Mouse (Mus musculus): ENCODE results near the gene Arid3b. TPM values are rescaled to one million over a fixed set of nuclear protein-coding genes. Genes with fewer than 3 reads are reported as not detected.
"Not testable (repeated sequence)": the region's sequence is repeated elsewhere in the genome, so short reads cannot be mapped to it uniquely, and the experiment has no call there.

Gene Arid3b
- 6.2 and 9.1 TPM in 2 replicates for polyA plus RNA-seq (2015; fragmentation: Nextera tagmentation; extraction: Ambion mirVana)

DNA sequence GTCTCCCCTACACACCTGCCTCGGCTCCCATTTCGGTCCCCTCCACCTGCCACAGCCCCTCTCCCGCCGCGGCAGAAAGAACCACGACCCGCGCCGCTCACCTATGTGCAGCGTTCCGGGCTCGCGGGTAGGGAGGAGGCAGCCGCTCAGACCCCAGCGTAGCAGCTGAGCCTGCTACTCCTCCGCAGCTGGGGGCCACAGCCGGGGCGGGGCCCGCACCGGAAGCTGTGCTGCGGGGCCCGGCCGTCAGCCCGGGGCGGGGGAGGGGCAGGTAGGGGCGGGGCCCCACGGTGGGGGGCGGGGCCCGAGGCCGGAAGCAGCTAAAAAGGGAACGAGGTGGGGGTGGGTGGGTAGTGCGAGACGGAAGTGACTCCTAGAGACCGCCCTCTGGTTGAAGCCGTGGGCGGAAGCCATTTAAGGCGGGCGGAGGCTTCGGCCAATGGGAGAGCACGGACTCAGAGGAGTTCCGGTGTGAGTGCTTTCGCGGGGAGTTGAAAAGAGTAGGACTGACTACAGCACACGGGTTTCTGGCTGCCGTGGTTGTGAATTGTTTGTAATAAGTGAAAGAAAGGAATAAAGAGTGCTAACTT is at the start of gene Arid3b:
Gene Arid3b, minus strand, starts transcription at position 213 of the 590 bp plus-strand sequence.
- Histone ChIP-seq H3K27me3 (peaks cover 35% of the 10 kb centered on the region), H3K27ac (peak within 1 kb of the TSS; percentile 75), H3K36me3 (no peaks in the 10 kb centered on the region), H3K9me3 (replicated peaks) (no peaks in the 10 kb centered on the region), H3K4me3 (replicated peaks) (peak within 1 kb of the TSS; percentile 75), H3K9ac (peak within 1 kb of the TSS; percentile 63), H3K4me2 (peak within 1 kb of the TSS; percentile 86), H3K4me1 (peaks cover 41% of the 10 kb centered on the region)
- peak; percentile 99 for ATAC-seq (replicated peaks; ENCODE audit: low FRiP score)
- under 1% methylated on average over 43 of the region's 45 CpGs for WGBS

DNA sequence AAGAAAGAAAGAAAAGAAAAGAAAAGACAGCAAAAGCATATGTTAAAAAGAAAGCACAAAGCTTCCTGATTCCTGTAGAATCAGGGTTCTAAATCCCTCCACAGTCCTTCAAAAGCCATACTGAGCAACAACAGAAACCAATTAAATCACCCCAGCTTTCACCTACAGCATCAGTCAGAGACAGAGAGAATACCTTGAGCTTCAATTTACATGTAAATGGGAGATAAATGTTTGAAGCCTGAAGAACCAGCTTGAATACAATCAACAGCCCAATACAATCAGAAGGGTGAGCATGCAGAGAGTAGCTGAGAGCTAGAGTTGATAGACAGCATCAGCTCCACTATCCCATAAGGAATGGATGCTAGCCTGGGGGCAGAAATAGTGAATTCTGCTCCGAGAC is 46.8 kb upstream of the Arid3b start:
- Histone ChIP-seq H3K4me1 (no peaks in the 10 kb centered on the region), H3K27me3 (0 out of 2 replicates have a peak, but pooled peaks cover 3% of the 10 kb centered on the region), H3K36me3 (no peaks in the 10 kb centered on the region), H3K4me2 (no peak overlapping the region), H3K9ac (no peak overlapping the region), H3K4me3 (replicated peaks) (no peak overlapping the region), H3K9me3 (replicated peaks) (no peaks in the 10 kb centered on the region), H3K27ac (no peak overlapping the region)
- WGBS = 58% methylated on average over 1 of the region's 1 CpGs
- ATAC-seq (replicated peaks; ENCODE audit: low FRiP score) = no peak

DNA sequence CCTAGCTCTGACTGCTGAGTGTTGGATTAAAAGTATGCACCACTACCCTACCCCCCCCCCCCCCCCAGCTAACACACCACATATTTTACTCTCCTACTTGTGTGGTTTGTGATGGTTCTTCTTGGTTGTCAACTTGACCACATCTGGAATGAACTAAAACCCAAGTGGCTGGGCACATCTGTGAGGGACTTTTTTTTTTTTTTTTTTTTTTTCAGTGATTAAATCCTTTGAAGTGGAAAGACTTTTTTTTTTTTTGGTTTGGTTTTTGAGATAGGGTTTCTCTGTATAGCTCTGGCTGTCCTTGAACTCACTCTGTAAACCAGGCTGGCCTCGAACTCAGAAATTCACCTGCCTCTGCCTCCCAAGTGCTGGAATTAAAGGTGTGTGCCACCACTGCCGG is 45.2 kb upstream of the Arid3b start:
- not testable (repeated sequence) for ATAC-seq (replicated peaks; ENCODE audit: low FRiP score); H3K9me3 ChIP-seq (replicated peaks); H3K4me3 ChIP-seq (replicated peaks); H3K36me3 ChIP-seq; H3K4me1 ChIP-seq; H3K4me2 ChIP-seq; H3K27me3 ChIP-seq; H3K9ac ChIP-seq; H3K27ac ChIP-seq
- 91% methylated on average over 2 of the region's 2 CpGs for WGBS

DNA sequence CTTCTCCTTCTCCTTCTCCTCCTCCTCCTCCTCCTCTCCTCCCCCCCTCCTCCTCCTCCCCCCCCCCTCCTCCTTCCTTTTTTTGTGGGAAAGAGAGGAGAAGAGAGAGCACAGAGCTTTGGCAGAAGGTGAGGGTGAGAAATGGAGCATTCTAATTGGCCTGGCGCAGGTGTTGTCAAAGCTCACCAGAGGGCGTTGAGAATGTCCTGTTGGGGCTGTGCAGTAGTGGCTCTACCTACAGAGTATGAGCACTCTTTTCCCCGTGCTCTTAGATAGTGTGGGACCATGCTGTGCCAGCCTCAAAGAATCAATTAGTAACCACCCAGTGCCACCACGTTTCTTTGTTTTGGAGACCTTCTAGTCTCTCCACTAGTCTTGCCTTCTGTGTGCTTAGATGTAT is 43.7 kb upstream of the Arid3b start:
- no peaks in the 10 kb centered on the region for H3K36me3 ChIP-seq
- no peaks in the 10 kb centered on the region for H3K9me3 ChIP-seq (replicated peaks)
- no peak overlapping the region for H3K4me3 ChIP-seq (replicated peaks)
- 32% methylated on average over 4 of the region's 4 CpGs for WGBS
- 0 out of 2 replicates have a peak, but pooled peaks cover 3% of the 10 kb centered on the region for H3K27me3 ChIP-seq
- no peak overlapping the region for H3K9ac ChIP-seq
- H3K4me2 ChIP-seq = no peak overlapping the region
- H3K4me1 ChIP-seq = no peaks in the 10 kb centered on the region
- H3K27ac ChIP-seq = no peak overlapping the region
- ATAC-seq (replicated peaks; ENCODE audit: low FRiP score) = no peak

DNA sequence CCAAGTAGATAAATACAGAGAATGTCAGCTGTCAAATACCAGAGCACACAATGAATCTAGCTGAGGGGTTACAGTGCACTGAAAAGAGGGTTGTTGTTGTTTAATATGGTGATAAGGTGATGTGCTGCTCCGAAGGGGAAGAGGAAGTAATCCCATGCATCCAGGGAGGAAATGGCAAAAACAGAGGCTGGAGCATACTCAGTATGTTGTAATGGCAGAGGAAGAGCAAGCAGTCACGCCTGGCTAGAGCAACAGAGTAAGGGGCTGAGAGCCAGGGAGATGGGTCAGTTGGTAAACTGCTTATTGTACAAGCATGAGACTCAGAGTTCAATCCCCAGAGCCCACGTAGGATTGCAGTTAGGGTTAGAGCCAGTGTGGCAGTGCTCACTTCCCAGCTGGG is 42.6 kb upstream of the Arid3b start:
- no peak overlapping the region for H3K9ac ChIP-seq
- H3K9me3 ChIP-seq (replicated peaks) = no peaks in the 10 kb centered on the region
- WGBS = 58% methylated on average over 3 of the region's 3 CpGs
- H3K4me2 ChIP-seq = no peak overlapping the region
- H3K4me1 ChIP-seq = no peaks in the 10 kb centered on the region
- no peak overlapping the region for H3K27ac ChIP-seq
- H3K4me3 ChIP-seq (replicated peaks) = no peak overlapping the region
- H3K36me3 ChIP-seq = no peaks in the 10 kb centered on the region
- H3K27me3 ChIP-seq = 0 out of 2 replicates have a peak, but pooled peaks cover 3% of the 10 kb centered on the region
- no peak for ATAC-seq (replicated peaks; ENCODE audit: low FRiP score)

DNA sequence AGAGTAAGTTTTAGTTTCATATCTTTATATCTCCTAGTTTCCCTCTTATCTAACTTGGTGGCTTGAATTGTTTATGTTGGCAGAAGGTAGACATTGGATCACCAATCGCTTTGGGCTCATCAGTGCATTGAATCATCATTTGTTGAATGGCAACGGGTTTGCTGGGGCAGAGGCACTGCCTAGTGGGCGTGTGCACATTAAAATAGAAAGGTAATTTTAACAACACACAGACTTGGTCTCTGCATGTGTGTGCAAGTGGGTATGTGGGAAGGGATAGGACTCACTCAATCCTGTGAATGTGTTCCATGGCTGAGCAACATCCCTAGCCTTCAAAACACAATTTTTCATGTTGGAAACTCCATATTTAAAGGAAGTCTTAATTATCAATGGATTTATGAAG is 38.4 kb upstream of the Arid3b start:
- no peak overlapping the region for H3K4me2 ChIP-seq
- ATAC-seq (replicated peaks; ENCODE audit: low FRiP score) = no peak
- no peaks in the 10 kb centered on the region for H3K4me1 ChIP-seq
- H3K36me3 ChIP-seq = no peaks in the 10 kb centered on the region
- WGBS = 66% methylated on average over 3 of the region's 3 CpGs
- H3K9ac ChIP-seq = no peak overlapping the region
- no peaks in the 10 kb centered on the region for H3K9me3 ChIP-seq (replicated peaks)
- no peaks in the 10 kb centered on the region for H3K27me3 ChIP-seq
- H3K27ac ChIP-seq = no peak overlapping the region
- no peak overlapping the region for H3K4me3 ChIP-seq (replicated peaks)

DNA sequence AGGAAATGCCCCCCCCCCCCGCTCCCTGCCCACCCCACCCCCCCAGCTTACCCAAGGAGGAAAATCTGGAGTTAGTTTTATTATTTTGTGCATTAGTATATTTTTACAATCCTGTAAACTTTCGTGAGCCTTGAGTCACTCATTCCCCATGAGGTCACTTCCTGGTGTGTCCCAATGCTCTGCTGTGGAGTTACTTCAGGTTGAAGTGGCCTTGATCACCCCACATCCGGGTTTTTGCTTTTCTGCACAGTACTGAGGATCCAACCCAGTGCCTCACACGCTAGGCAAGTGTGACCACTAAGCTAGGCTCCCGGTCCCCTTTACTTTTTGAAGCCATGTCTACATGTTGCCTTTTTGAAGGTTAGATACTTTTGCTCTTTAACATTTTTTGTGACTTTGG is 37.5 kb upstream of the Arid3b start:
- WGBS = 70% methylated on average over 5 of the region's 5 CpGs
- H3K9ac ChIP-seq = no peak overlapping the region
- H3K4me3 ChIP-seq (replicated peaks) = no peak overlapping the region
- no peaks in the 10 kb centered on the region for H3K36me3 ChIP-seq
- H3K27me3 ChIP-seq = no peaks in the 10 kb centered on the region
- H3K9me3 ChIP-seq (replicated peaks) = no peaks in the 10 kb centered on the region
- no peak overlapping the region for H3K4me2 ChIP-seq
- H3K27ac ChIP-seq = no peak overlapping the region
- ATAC-seq (replicated peaks; ENCODE audit: low FRiP score) = no peak
- no peaks in the 10 kb centered on the region for H3K4me1 ChIP-seq

DNA sequence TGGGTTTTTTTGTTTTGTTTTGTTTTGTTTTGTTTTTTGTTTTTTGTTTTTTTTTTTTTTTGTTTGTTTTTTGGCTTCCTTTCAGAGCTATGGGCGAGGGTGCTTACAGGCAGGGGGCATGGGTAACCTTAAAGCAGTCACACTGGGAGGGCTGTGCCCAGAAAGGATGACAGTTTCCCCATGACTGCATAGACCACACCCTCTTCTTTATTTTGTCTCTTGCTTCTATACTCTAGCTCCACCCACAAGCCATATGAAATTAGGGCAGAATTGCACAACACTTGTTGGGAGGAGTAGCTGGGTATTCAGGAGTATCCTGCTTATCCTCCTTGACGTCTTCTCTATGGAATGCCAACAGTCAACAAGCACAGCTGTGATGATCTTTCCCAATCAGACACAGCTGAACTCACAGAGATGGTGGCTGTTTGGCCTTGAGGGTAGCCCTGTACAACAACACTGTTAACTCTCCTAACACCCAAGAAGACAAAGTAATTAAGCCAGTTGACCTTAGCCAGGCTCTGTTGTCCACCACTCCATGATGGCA is 33.8 kb upstream of the Arid3b start:
- Histone ChIP-seq H3K4me1 (no peaks in the 10 kb centered on the region), H3K4me2 (no peak overlapping the region), H3K36me3 (no peaks in the 10 kb centered on the region), H3K27me3 (0 out of 2 replicates have a peak, but pooled peaks cover 3% of the 10 kb centered on the region), H3K27ac (no peak overlapping the region), H3K9me3 (replicated peaks) (no peaks in the 10 kb centered on the region), H3K9ac (no peak overlapping the region), H3K4me3 (replicated peaks) (no peak overlapping the region)
- 49% methylated on average over 2 of the region's 2 CpGs for WGBS
- no peak for ATAC-seq (replicated peaks; ENCODE audit: low FRiP score)

DNA sequence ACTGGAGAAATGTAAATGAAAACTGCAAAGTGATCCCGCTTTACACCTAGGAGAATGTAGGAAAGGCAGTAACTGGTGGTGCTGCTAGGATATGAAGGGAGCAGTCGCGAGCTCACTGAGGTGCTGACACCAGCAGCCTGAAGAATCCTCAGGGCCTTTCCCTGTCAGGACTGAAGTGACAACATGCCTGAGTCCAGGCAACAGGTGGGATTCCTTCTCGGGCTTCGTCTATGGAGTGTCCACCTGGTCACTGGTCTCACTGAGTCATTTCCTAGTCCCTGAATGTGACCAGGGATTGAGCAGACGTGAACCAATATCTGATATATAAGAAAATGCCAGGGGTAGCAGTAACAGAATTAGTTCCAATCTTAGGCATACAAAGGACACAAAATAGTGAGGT is 32.2 kb upstream of the Arid3b start:
- Histone ChIP-seq H3K27ac (no peak overlapping the region), H3K9ac (no peak overlapping the region), H3K9me3 (replicated peaks) (no peaks in the 10 kb centered on the region), H3K27me3 (0 out of 2 replicates have a peak, but pooled peaks cover 3% of the 10 kb centered on the region), H3K4me3 (replicated peaks) (no peak overlapping the region), H3K36me3 (no peaks in the 10 kb centered on the region), H3K4me1 (no peaks in the 10 kb centered on the region), H3K4me2 (no peak overlapping the region)
- ATAC-seq (replicated peaks; ENCODE audit: low FRiP score) = no peak
- 89% methylated on average over 6 of the region's 6 CpGs for WGBS

DNA sequence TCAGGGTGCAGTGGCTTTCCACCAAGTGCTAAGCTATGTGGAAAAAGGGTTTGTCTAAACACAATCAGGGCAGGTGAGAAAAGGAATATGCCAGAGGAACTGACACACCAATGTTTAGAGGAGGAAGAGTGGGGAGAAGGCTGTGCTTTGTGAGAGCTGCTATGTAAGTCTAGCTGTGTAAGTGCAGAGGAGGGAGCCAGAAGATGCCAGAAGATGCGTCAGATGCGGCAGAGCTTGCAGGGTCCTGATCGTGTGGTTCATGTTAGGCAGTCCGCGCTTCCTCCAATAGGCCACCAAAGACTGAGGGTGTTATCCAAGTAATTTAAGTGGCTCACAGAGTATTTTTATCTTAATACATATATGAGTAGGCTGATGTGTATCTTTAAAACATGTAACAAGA is 31.3 kb upstream of the Arid3b start:
- Histone ChIP-seq H3K9ac (no peak overlapping the region), H3K4me3 (replicated peaks) (no peak overlapping the region), H3K4me2 (no peak overlapping the region), H3K36me3 (no peaks in the 10 kb centered on the region), H3K4me1 (no peaks in the 10 kb centered on the region), H3K27ac (no peak overlapping the region), H3K27me3 (0 out of 2 replicates have a peak, but pooled peaks cover 3% of the 10 kb centered on the region), H3K9me3 (replicated peaks) (no peaks in the 10 kb centered on the region)
- WGBS = 81% methylated on average over 5 of the region's 5 CpGs
- ATAC-seq (replicated peaks; ENCODE audit: low FRiP score) = no peak

DNA sequence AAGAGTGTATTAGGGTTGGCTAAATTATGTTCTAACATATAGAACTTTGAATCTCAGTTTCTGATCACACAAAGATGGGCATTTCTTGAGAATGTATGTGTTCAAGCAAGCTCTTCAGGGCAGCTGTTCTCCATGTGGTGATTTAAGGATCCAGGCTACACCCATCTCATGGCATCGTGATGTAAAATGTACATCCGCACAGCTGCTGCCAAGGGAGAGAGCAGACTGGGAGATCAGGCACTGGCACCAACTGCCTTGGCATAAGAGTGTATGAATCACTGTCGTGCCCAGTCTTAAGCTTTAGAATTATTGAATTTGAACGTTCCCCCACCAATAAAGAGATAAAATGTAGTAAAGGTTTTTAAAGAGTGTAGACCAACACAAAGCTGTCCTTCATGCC is 30.6 kb upstream of the Arid3b start:
- ATAC-seq (replicated peaks; ENCODE audit: low FRiP score) = no peak
- no peak overlapping the region for H3K27ac ChIP-seq
- no peak overlapping the region for H3K4me2 ChIP-seq
- H3K27me3 ChIP-seq = peaks cover 4% of the 10 kb centered on the region; the same call in 1 of the 2 replicates
- H3K9ac ChIP-seq = no peak overlapping the region
- no peaks in the 10 kb centered on the region for H3K4me1 ChIP-seq
- no peaks in the 10 kb centered on the region for H3K9me3 ChIP-seq (replicated peaks)
- no peak overlapping the region for H3K4me3 ChIP-seq (replicated peaks)
- no peaks in the 10 kb centered on the region for H3K36me3 ChIP-seq
- 85% methylated on average over 4 of the region's 4 CpGs for WGBS

DNA sequence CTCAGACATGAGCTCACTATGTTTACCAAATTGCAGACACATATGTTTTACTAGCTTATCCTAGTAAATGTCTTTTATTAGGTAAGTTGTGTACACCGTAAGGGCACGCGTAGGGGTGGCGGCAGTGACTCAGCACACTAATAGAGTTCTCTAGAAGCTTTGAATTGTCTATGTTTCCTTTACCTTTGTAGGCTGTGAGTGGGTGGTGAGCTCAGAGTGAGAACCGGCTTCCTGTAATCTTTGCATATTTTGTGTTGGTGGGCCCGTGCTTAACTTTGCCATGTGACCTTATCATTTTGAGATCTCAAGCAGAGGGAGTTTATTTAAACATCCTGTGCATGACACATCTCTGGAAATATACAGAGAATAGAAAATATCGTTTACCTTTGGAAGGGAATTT is 29.9 kb upstream of the Arid3b start:
- Histone ChIP-seq H3K9ac (no peak overlapping the region), H3K27me3 (peaks cover 11% of the 10 kb centered on the region; the same call in 1 of the 2 replicates), H3K4me1 (no peaks in the 10 kb centered on the region), H3K9me3 (replicated peaks) (no peaks in the 10 kb centered on the region), H3K4me2 (no peak overlapping the region), H3K4me3 (replicated peaks) (no peak overlapping the region), H3K27ac (no peak overlapping the region), H3K36me3 (no peaks in the 10 kb centered on the region)
- WGBS = 76% methylated on average over 7 of the region's 7 CpGs
- ATAC-seq (replicated peaks; ENCODE audit: low FRiP score) = no peak

DNA sequence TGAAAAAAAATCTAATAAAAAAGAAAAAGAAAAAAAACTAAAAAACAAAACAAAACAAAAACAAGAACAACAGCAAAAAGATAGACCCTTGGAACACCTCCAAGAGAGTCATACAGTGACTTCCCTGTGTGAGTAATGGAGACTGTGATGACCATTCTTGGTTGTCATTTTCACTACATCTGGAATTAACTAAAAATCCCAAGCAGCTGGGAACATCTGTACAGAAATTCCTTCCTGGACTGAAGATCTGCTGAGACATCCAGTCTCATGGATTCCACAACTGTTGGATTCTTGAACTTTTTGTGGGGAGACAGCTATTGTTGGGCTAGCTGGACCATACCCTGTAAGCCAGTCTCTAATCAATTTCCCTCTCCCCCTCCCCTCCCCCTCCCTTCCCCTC is 27.7 kb upstream of the Arid3b start:
- no peaks in the 10 kb centered on the region for H3K4me1 ChIP-seq
- H3K27me3 ChIP-seq = peaks cover 17% of the 10 kb centered on the region; the same call in 1 of the 2 replicates
- no peaks in the 10 kb centered on the region for H3K36me3 ChIP-seq
- H3K4me2 ChIP-seq = no peak overlapping the region
- no peak overlapping the region for H3K4me3 ChIP-seq (replicated peaks)
- no peak for ATAC-seq (replicated peaks; ENCODE audit: low FRiP score)
- H3K27ac ChIP-seq = no peak overlapping the region
- H3K9ac ChIP-seq = no peak overlapping the region
- H3K9me3 ChIP-seq (replicated peaks) = no peaks in the 10 kb centered on the region

All from kidney, embryonic 15.5 days (tissue).